Mouse (Mus musculus) stomach, postnatal 0 days (tissue): ENCODE results near the gene Tm7sf3. TPM values are rescaled to one million over a fixed set of nuclear protein-coding genes. Genes with fewer than 3 reads are reported as not detected.
A peak's percentile ranks its signal among the peaks of the same experiment; 100 is the strongest.

ENCODE experiments used
- ATAC-seq: fragments of 200-750 bp; cut with Nextera tagmentation; 2 replicates; pipeline ENCODE4 v1.8.0; 2017; ENCODE audit not compliant: low FRiP score, low TSS enrichment
- DNase-seq: peaks from one replicate; pipeline ENCODE4 v3.0.0-alpha.2; 2016; ENCODE audit warnings: low spot score
- H3K27ac ChIP-seq: fragments of 300-500 bp; sonication (generic); replicated peaks from 2 replicates; pipeline ENCODE4 v1.5.1; 2014; ENCODE audit warnings: mild to moderate bottlenecking, control low read depth
- H3K27me3 ChIP-seq: fragments of 300-500 bp; sonication (generic); 2 replicates; pipeline ENCODE4 v1.6.1; 2014; ENCODE audit warnings: low read length; ENCODE audit not compliant: control insufficient read depth, insufficient read depth
- H3K36me3 ChIP-seq: fragments of 300-500 bp; sonication (generic); 2 replicates; pipeline ENCODE4 v1.6.1; 2014; ENCODE audit warnings: low read length, mixed read lengths; ENCODE audit not compliant: control insufficient read depth, insufficient read depth
- H3K4me1 ChIP-seq: fragments of 300-500 bp; sonication (generic); replicated peaks from 2 replicates; pipeline ENCODE4 v1.6.1; 2014; ENCODE audit warnings: antibody characterized with exemption; ENCODE audit not compliant: control insufficient read depth, insufficient read depth
- H3K4me2 ChIP-seq: fragments of 300-500 bp; sonication (generic); replicated peaks from 2 replicates; pipeline ENCODE4 v1.6.1; 2014; ENCODE audit warnings: low read depth, mild to moderate bottlenecking, control low read depth, moderate library complexity
- H3K4me3 ChIP-seq: fragments of 300-500 bp; sonication (generic); 2 replicates; pipeline ENCODE4 v1.5.1; 2014; ENCODE audit warnings: low read depth, low read length, control low read depth
- H3K9ac ChIP-seq: fragments of 300-500 bp; sonication (generic); 2 replicates; pipeline ENCODE4 v1.6.1; 2014; ENCODE audit warnings: mild to moderate bottlenecking, low read length, control low read depth, mixed read lengths
- H3K9me3 ChIP-seq: fragments of 300-500 bp; sonication (generic); 2 replicates; pipeline ENCODE4 v1.6.1; 2016; ENCODE audit warnings: low read length; ENCODE audit not compliant: control insufficient read depth
- CTCF ChIP-seq: IDR thresholded peaks from 2 replicates; pipeline ENCODE4 v1.5.1; 2016; ENCODE audit warnings: antibody characterized with exemption, low read depth, mild to moderate bottlenecking, moderate library complexity
- EP300 ChIP-seq: optimal IDR thresholded peaks from 2 replicates; pipeline ENCODE3; 2016; ENCODE audit warnings: antibody characterized with exemption
- WGBS: fragments of 180-500 bp; shearing (Covaris S2); extraction: QIAGEN DNeasy Blood & Tissue Kit; methylation state at CpG from one replicate; pipeline ENCODE4 v1.1.7; 2014; 5-methylcytosine and 5-hydroxymethylcytosine counted together
- polyA plus RNA-seq: library from polyadenylated mRNA; unstranded; fragments of >200 nt; fragmentation: Nextera tagmentation; extraction: Ambion mirVana; gene quantifications from 2 replicates; pipeline ENCODE4 v1.2.1, GENCODE M21; 2015

Tm7sf3 gene
- polyA plus RNA-seq, 1 experiment from 2014 or later, result 24.5 TPM

DNA sequence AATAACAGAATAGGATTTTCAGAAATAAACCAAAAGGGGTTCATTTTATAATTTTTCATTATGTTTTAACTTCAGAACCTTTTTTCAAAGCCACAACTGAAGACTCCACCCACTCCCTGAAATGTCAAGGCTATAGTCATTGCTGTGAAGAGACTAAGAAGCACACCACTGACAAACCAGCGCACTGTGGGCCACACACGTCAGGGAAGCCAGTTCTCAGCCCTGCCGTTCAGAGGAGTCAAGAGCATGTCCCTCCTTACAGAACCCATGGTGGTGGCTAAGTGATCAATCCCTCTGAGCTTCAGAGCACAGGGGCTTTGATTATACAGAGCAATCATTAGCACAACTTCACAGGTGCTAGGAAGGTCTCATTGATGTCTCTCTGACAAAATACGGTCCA, 40.0 kb downstream of the Tm7sf3 start:
- WGBS, result 85% methylated on average over 4 of the region's 4 CpGs
- no peaks in the 10 kb centered on the region for H3K27me3 ChIP-seq
- no peak overlapping the region for H3K27ac ChIP-seq
- peaks cover 27% of the 10 kb centered on the region for H3K36me3 ChIP-seq
- no peak for DNase-seq
- H3K4me2 ChIP-seq, result no peak overlapping the region
- no peak overlapping the region for H3K9ac ChIP-seq
- H3K4me3 ChIP-seq, result no peak overlapping the region
- TF ChIP-seq CTCF, result no peak
- TF ChIP-seq EP300, result no peak
- H3K9me3 ChIP-seq, result no peaks in the 10 kb centered on the region
- no peak for ATAC-seq
- no peaks in the 10 kb centered on the region for H3K4me1 ChIP-seq

DNA sequence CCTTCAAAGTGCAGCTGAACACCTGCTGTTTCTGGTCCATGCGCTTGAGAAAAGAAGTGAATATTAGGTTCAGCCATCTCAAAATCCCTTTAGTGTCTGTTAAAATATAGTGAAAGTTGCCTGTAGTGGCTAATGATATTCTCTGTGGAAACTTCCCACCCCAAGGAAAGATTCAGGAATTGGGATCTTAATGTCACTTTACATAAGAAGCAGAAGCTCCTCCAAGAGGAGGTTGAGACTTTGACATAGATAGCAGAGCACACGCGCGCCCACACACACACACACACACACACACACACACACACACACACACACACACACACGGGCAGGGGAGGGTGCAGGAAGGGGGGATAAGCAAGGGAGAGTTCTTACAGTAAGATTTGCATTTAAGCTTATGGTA, 57.5 kb downstream of the Tm7sf3 start:
- Histone ChIP-seq H3K27ac (no peak overlapping the region), H3K4me2 (no peak overlapping the region), H3K9me3 (no peaks in the 10 kb centered on the region), H3K4me3 (no peak overlapping the region), H3K9ac (no peak overlapping the region), H3K36me3 (peaks cover 16% of the 10 kb centered on the region), H3K27me3 (no peaks in the 10 kb centered on the region), H3K4me1 (no peaks in the 10 kb centered on the region)
- no peak for DNase-seq
- no peak for ATAC-seq
- WGBS, result 93% methylated on average over 4 of the region's 5 CpGs
- TF ChIP-seq CTCF, result no peak
- TF ChIP-seq EP300, result no peak

DNA sequence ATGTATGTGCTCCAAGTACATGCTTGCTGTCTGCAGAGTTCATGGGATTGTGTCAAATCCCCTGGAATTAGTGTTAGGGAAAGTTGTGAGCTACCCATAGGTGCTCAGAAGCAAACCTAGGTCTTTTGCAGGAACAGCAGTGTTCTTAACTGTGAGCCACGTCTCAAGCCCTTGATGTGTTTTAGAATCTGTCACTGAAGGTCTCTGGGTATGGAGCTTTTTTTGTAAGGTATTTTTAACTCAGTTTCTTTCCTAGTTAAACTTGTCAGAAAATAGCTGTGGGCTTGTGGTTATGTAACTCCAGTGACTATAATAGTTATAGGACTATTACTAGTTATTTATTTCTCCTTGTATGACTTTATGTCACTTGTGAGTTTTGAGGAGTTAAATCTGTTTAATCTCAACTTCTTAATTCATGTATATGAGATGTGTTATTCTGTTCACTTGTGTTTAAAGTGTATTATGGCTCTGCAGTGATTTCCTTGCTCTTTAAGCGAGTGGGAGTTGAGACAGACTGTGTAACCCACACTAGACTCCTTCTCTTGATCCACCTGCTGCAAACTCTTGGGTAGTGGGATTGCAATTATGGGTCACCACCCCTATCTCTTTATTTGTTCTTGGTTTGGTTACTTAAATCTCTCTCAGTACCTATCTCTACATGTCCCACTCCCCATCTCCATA, 59.1 kb downstream of the Tm7sf3 start:
- no peak overlapping the region for H3K4me2 ChIP-seq
- H3K4me1 ChIP-seq, result no peaks in the 10 kb centered on the region
- no peak overlapping the region for H3K4me3 ChIP-seq
- H3K27ac ChIP-seq, result no peak overlapping the region
- peaks cover 12% of the 10 kb centered on the region for H3K36me3 ChIP-seq
- WGBS, result 66% methylated on average over 2 of the region's 2 CpGs
- DNase-seq (no peak), ATAC-seq (no peak)
- no peaks in the 10 kb centered on the region for H3K9me3 ChIP-seq
- no peak overlapping the region for H3K9ac ChIP-seq
- TF ChIP-seq EP300 (no peak), CTCF (no peak)
- no peaks in the 10 kb centered on the region for H3K27me3 ChIP-seq

DNA sequence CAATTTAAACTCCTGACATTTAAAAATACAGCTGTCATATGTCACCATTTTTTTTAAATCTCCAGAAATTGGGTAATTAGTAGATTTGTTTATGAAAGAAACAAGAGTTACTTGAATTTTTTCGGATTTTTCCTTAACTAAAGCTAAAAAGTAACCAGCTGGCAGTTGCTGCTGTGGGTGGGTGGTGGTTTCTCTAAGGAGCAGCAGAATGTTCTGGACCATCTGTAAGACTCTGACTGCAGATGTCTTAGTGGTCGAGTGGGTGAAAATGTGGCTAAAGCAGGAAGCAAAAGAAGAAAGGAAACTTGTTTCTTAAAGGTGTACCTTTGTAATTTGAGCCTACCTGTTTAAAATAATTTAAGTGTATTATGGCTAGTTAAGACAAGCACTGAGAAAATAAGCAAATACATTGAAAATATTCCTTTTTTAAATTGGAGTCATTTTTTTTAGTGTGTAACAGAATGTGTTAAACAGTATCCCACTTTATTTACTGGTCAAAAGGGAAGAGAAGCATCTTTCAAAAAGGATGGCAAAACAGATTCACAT, 62.2 kb downstream of the Tm7sf3 start:
- Histone ChIP-seq H3K4me3 (no peak overlapping the region), H3K9me3 (no peaks in the 10 kb centered on the region), H3K4me2 (no peak overlapping the region), H3K36me3 (no peaks in the 10 kb centered on the region), H3K27ac (no peak overlapping the region), H3K27me3 (no peaks in the 10 kb centered on the region), H3K9ac (no peak overlapping the region), H3K4me1 (no peaks in the 10 kb centered on the region)
- no peak for TF ChIP-seq CTCF
- TF ChIP-seq EP300, result no peak
- ATAC-seq, result no peak
- 17% methylated on average over 2 of the region's 2 CpGs for WGBS
- no peak for DNase-seq

DNA sequence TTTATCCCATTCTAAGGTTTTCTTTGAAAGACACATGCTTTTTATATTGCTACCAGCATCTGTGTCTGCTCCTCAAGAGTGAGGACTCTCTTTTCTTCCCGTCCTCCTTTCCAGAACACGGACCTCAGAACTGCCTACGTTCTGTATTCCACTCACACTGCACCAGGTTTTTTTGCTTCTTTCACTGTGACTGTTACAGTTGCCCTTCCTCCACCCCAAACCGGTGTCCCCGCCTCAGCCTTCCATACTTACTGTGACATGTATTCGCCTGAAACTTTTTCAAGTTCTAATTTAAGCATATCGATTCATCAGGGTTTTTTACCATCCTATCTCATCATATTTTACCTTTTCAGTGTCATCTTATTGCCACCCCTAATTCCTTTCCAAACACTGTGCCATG, 64.0 kb downstream of the Tm7sf3 start:
- peak overlapping the region; percentile 99 for H3K27ac ChIP-seq
- no peaks in the 10 kb centered on the region for H3K27me3 ChIP-seq
- peak overlapping the region; percentile 86 for H3K4me2 ChIP-seq
- no peaks in the 10 kb centered on the region for H3K9me3 ChIP-seq
- ATAC-seq (no peak), DNase-seq (peak; percentile 19)
- H3K4me1 ChIP-seq, result no peaks in the 10 kb centered on the region
- H3K4me3 ChIP-seq, result peak overlapping the region; percentile 94
- peak overlapping the region; percentile 97 for H3K9ac ChIP-seq
- no peaks in the 10 kb centered on the region for H3K36me3 ChIP-seq
- no peak for TF ChIP-seq EP300
- no peak for TF ChIP-seq CTCF
- 5% methylated on average over 7 of the region's 7 CpGs for WGBS

DNA sequence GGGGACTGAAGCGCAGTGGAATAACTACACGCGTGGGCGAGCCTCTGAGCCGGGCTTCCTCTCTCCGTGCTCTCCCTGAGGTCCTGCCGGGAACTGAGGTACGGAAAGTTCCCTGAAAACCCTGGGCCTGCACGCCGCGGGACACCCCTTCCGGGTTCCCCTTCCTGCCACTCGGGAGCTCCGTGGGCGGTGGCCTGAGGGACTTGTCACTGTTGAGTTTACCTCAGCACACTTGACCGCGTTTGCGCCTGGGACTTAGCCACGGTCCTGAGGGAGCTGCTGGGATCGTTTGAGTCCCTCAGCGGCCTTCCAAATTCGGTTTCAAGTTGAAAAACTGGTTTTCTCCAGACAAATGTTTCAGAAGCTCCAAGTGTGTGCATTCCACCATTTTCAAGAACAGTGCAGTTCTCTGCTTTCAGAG, 64.5 kb downstream of the Tm7sf3 start:
- peak overlapping the region; percentile 97 for H3K9ac ChIP-seq
- peak overlapping the region; percentile 86 for H3K4me2 ChIP-seq
- TF ChIP-seq EP300 (no peak), CTCF (no peak)
- H3K4me3 ChIP-seq, result peak overlapping the region; percentile 94
- ATAC-seq (peak; percentile 75), DNase-seq (peak; percentile 83)
- peak overlapping the region; percentile 99 for H3K27ac ChIP-seq
- H3K27me3 ChIP-seq, result no peaks in the 10 kb centered on the region
- no peaks in the 10 kb centered on the region for H3K4me1 ChIP-seq
- whole genome bisulfite sequencing, result under 1% methylated on average over 22 of the region's 22 CpGs
- H3K36me3 ChIP-seq, result no peaks in the 10 kb centered on the region
- no peaks in the 10 kb centered on the region for H3K9me3 ChIP-seq
